Mouse (Mus musculus): ENCODE data around the gene Igsf8.

- TF ChIP-seq CTCF (IDR thresholded peaks at IDR 0.05; ENCODE audit: low read depth) = no peak
- TF ChIP-seq EP300 (IDR thresholded peaks at IDR 0.05; ENCODE audit: low read depth) = no peak
Observed at GRCm38 (mm10) chr1:172328461-172328860, 67.0 kb downstream of the Igsf8 start.
